ENCODE assay signal across 12 mouse cellular contexts in genomic region chr11:54751502-54751901, GRCm38 (mm10). TPM values are rescaled to one million over a fixed set of nuclear protein-coding genes. Genes with fewer than 3 reads are reported as not detected.
A peak's percentile ranks its signal among the peaks of the same experiment; 100 is the strongest.
DNase-seq lines count a peak whose midpoint lies in the region; ATAC-seq and TF ChIP-seq lines count a peak whose summit lies in the region.
"Had no signal": no experiment of that assay in that cellular context is flagged by ENCODE, and none has a peak within 500 bp of the region (broad histone marks: within the 10 kb centered on the region; RNA-seq: fewer than 3 reads in every experiment).

No protein-coding gene starts in this region.

- H3K27me3 ChIP-seq in heart, embryonic 10.5 days (ENCODE audit: insufficient read depth, poor library complexity, severe bottlenecking) = no peaks in the 10 kb centered on the region
- H3K27me3 ChIP-seq in hindbrain, postnatal 0 days (ENCODE audit: insufficient read depth, low read length) = no peaks in the 10 kb centered on the region
- H3K27me3 ChIP-seq: liver, embryonic 15.5 days had no signal

- no peak overlapping the region for H3K9ac ChIP-seq in hindbrain, postnatal 0 days (replicated peaks; ENCODE audit: low read length)
- H3K9ac ChIP-seq: liver, embryonic 15.5 days had no signal

- H3K4me3 ChIP-seq in heart, embryonic 10.5 days = no peak overlapping the region
- no peak overlapping the region for H3K4me3 ChIP-seq in hindbrain, postnatal 0 days (ENCODE audit: low read length)
- H3K4me3 ChIP-seq: liver, embryonic 15.5 days had no signal

- H3K4me2 ChIP-seq in hindbrain, postnatal 0 days (ENCODE audit: low read depth, low read length) = no peak overlapping the region
- H3K4me2 ChIP-seq: liver, embryonic 15.5 days had no signal

- no peak for ATAC-seq in hindbrain, postnatal 0 days

- H3K4me1 ChIP-seq in heart, embryonic 10.5 days = peaks cover 2% of the 10 kb centered on the region; the same call in 1 of the 2 replicates
- peaks cover 21% of the 10 kb centered on the region for H3K4me1 ChIP-seq in hindbrain, postnatal 0 days (ENCODE audit: insufficient read depth, low read length)

- peaks cover 44% of the 10 kb centered on the region for H3K36me3 ChIP-seq in heart, embryonic 10.5 days
- no peaks in the 10 kb centered on the region; the same call in 1 of the 2 replicates for H3K36me3 ChIP-seq in hindbrain, postnatal 0 days (ENCODE audit: insufficient read depth, low read length)

- peak; percentile 50 to 64 for DNase-seq in cerebellum, postnatal 10 days
- no peak for DNase-seq in cerebellum, adult 9-11 months
- DNase-seq in heart, adult 8-10 months (ENCODE audit: low spot score) = peak; percentile 46
- no peak for DNase-seq in heart, embryonic 10.5 days (ENCODE audit: low spot score)
- peak; percentile 49 for DNase-seq in ovary, adult 18-20 months (ENCODE audit: low spot score)
- no peak for DNase-seq in ovary, postnatal 14 days (ENCODE audit: low spot score)
- peak; percentile 71 for DNase-seq in hindbrain, postnatal 0 days (ENCODE audit: low spot score)
- DNase-seq in layer of hippocampus, postnatal 14 days (ENCODE audit: low spot score in 2 of 2) = no peak
- DNase-seq: adrenal gland, adult 8-10 months; kidney, adult 9 months; right cerebral cortex, postnatal 4 days had no signal

- TF ChIP-seq CTCF in hindbrain, postnatal 0 days (IDR thresholded peaks at IDR 0.05; ENCODE audit: low read depth) = no peak

- H3K9me3 ChIP-seq in heart, embryonic 10.5 days = no peaks in the 10 kb centered on the region
- H3K9me3 ChIP-seq in hindbrain, postnatal 0 days (ENCODE audit: low read length) = no peaks in the 10 kb centered on the region
- H3K9me3 ChIP-seq: liver, embryonic 15.5 days had no signal

- 45% methylated on average over 4 of the region's 4 CpGs for WGBS in heart, embryonic 10.5 days
- WGBS in hindbrain, postnatal 0 days = 40% methylated on average over 4 of the region's 4 CpGs

- no peak overlapping the region for H3K27ac ChIP-seq in heart, embryonic 10.5 days
- H3K27ac ChIP-seq in hindbrain, postnatal 0 days = no peak overlapping the region
- H3K27ac ChIP-seq: liver, embryonic 15.5 days had no signal

RNA-seq across cellular contexts. Expression of gene Cdc42se2, which starts 36.0 kb away (rescaled TPM):
- total RNA-seq in heart, adult 8-10 months (2022) = 10 to 100 TPM; 20.1 to 22.6 (median 21.7) TPM
- polyA plus RNA-seq in heart, embryonic 10.5 days (2016; fragmentation: Nextera tagmentation; extraction: Ambion mirVana) = 77.6 and 84.8 TPM in 2 replicates
- 141 and 144 TPM in 2 replicates for total RNA-seq in hindbrain, postnatal 0 days (2014; rRNA removed)
- polyA plus RNA-seq in hindbrain, postnatal 0 days (2015; fragmentation: Nextera tagmentation; extraction: Ambion mirVana) = 139 TPM in 2 replicates
- 100 to 1,000 TPM; 157 to 168 TPM for total RNA-seq in layer of hippocampus, postnatal 14 days (2021)

Comparison
In these comparisons a context has a peak if more than half of its experiments do, and no peak if none do; other contexts are left out.
1. DNase-seq: peak in cerebellum, postnatal 10 days (2 of 2), heart, adult 8-10 months (single experiment), ovary, adult 18-20 months (single experiment) and hindbrain, postnatal 0 days (single experiment); none in cerebellum, adult 9-11 months (single experiment), heart, embryonic 10.5 days (single experiment), ovary, postnatal 14 days (single experiment) and layer of hippocampus, postnatal 14 days (0 of 2).